In the genomic region with DNA sequence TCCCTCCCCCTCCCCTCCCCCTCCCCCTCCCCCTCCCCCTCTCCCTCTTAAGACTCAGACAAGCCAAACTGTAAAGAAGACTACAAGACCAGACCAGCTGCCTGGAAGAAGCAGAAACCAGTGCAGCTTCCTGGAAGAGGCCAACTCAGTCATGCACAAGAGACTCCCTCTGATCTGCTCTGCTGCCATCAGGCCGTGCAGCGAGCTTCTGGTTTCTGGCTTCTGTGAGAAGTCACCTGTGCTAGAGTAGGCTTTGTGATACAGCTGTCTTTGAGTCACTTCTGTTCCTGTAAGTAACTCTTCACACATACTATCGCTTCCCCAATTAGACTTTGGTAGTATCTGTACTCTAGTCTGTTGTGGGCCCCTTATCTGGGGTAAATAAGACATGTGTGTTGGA, we compare ENCODE assay signal across 25 mouse cellular contexts.
"Had no signal": no experiment of that assay in that cellular context is flagged by ENCODE, and none has a peak within 500 bp of the region (broad histone marks: within the 10 kb centered on the region; RNA-seq: fewer than 3 reads in every experiment).

No protein-coding gene starts in this region.

- H3K27ac ChIP-seq: gastrocnemius, adult 2 months; heart, embryonic 10.5 days; heart, embryonic 13.5 days; heart, embryonic 15.5 days; hindbrain, embryonic 13.5 days; hindbrain, embryonic 15.5 days; hindbrain, postnatal 0 days; kidney, postnatal 0 days; limb, embryonic 13.5 days; limb, embryonic 15.5 days; liver, embryonic 12.5 days; liver, embryonic 14.5 days had no signal

- ATAC-seq: hindbrain, postnatal 0 days; intestine, embryonic 16.5 days; liver, embryonic 12.5 days had no signal

- H3K9me3 ChIP-seq: heart, embryonic 10.5 days; heart, embryonic 13.5 days; heart, embryonic 15.5 days; hindbrain, embryonic 13.5 days; hindbrain, embryonic 15.5 days; limb, embryonic 13.5 days; limb, embryonic 15.5 days; liver, embryonic 12.5 days had no signal

- H3K9ac ChIP-seq: heart, embryonic 13.5 days; heart, embryonic 15.5 days; hindbrain, embryonic 13.5 days; hindbrain, embryonic 15.5 days; limb, embryonic 13.5 days; limb, embryonic 15.5 days; liver, embryonic 12.5 days; liver, embryonic 14.5 days had no signal

- H3K36me3 ChIP-seq: heart, embryonic 10.5 days; heart, embryonic 13.5 days; heart, embryonic 15.5 days; hindbrain, embryonic 13.5 days; hindbrain, embryonic 15.5 days; limb, embryonic 13.5 days; limb, embryonic 15.5 days; liver, embryonic 12.5 days had no signal

- DNase-seq: gastrocnemius, adult 2 months; gastrocnemius, postnatal 10 days; gastrocnemius, postnatal 36 days; heart, adult 18-20 months; heart, postnatal 14 days; heart, postnatal 36 days; kidney, adult 18-20 months; kidney, adult 8-10 months; kidney, postnatal 14 days; kidney, postnatal 36 days; layer of hippocampus, adult 9-11 months; layer of hippocampus, postnatal 36 days; left cerebral cortex, postnatal 4 days had no signal

- H3K27me3 ChIP-seq: heart, embryonic 13.5 days; heart, embryonic 15.5 days; hindbrain, embryonic 13.5 days; hindbrain, embryonic 15.5 days; limb, embryonic 13.5 days; limb, embryonic 15.5 days; liver, embryonic 12.5 days had no signal

- H3K4me3 ChIP-seq: gastrocnemius, adult 2 months; heart, embryonic 10.5 days; heart, embryonic 13.5 days; heart, embryonic 15.5 days; hindbrain, embryonic 13.5 days; hindbrain, embryonic 15.5 days; limb, embryonic 13.5 days; limb, embryonic 15.5 days; liver, embryonic 12.5 days had no signal

- H3K4me2 ChIP-seq: heart, embryonic 13.5 days; heart, embryonic 15.5 days; hindbrain, embryonic 13.5 days; hindbrain, embryonic 15.5 days; limb, embryonic 13.5 days; limb, embryonic 15.5 days; liver, embryonic 12.5 days had no signal

- H3K4me1 ChIP-seq: heart, embryonic 10.5 days; heart, embryonic 13.5 days; heart, embryonic 15.5 days; hindbrain, embryonic 13.5 days; hindbrain, embryonic 15.5 days; limb, embryonic 13.5 days; limb, embryonic 15.5 days; liver, embryonic 12.5 days had no signal
